Mouse (Mus musculus): ENCODE measurements at regions not wholly inside any gene's neighbourhood (a gene's known extent, or its start where the extent isn't known, plus 50 kb on each side); places are given as distances from the start of the nearest gene placed in this dataset.

DNA sequence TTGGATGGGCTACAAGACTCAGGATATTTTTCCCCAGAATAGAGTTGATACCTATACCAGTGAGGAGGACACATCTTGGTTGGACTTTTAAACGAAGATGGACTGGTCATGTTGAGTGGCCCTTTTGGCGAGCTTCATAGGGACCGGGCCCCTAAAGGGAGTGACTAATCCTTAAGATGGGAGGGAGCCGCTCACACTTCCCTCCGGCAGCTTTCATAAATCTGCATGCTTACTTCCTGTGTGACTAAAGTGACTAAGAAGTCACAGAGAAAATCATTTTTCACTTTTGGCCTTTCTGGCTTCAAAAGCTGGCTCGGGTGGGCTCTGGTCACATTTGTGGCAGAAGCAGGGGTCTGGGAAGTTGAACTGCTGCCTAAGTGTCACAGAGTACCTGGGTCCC lies 59.4 kb upstream of the Elk3 start:
- no peak overlapping the region for H3K9ac ChIP-seq (replicated peaks)
- no peaks in the 10 kb centered on the region for H3K36me3 ChIP-seq (replicated peaks; ENCODE audit: insufficient read depth, low read length)
- 43% methylated on average over 6 of the region's 6 CpGs for WGBS (ENCODE audit: insufficient replicate concordance)
- H3K4me1 ChIP-seq (ENCODE audit: insufficient read depth): peaks cover 4% of the 10 kb centered on the region; the same call in 1 of the 2 replicates
- H3K9me3 ChIP-seq (ENCODE audit: low read length): no peaks in the 10 kb centered on the region
- H3K4me3 ChIP-seq (ENCODE audit: low read depth, low read length): no peak overlapping the region
- TF ChIP-seq EP300 (IDR thresholded peaks at IDR 0.05; ENCODE audit: low read depth): no peak
- TF ChIP-seq CTCF (IDR thresholded peaks at IDR 0.05; ENCODE audit: low read depth): no peak
- H3K27me3 ChIP-seq (ENCODE audit: insufficient read depth, low read length): no peaks in the 10 kb centered on the region
- no peak overlapping the region for H3K4me2 ChIP-seq (ENCODE audit: low read depth, low read length)
- DNase-seq (no peak), ATAC-seq (no peak)
- H3K27ac ChIP-seq (ENCODE audit: low read depth): no peak overlapping the region

DNA sequence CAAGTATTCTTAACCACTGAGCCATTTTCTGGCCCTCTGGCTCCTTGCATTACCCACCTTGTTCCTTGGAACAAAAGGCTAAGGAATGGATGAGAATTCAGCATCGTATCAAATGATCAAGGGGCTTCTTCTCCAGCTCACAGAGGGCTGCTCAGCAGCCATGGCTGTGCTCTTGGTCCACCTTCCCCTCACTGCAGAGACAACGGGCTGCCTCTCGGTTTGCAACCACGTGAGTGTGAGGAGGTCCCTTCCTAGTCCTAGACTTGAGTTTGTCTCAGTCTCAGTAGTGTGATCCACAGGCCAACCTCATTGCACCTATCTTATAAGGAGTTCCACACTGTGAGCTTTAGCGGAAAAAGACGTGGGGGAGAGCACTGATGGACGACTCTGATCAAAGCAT lies 61.3 kb upstream of the Elk3 start:
- no peak for DNase-seq
- Histone ChIP-seq H3K27ac (ENCODE audit: low read depth) (no peak overlapping the region), H3K27me3 (ENCODE audit: insufficient read depth, low read length) (no peaks in the 10 kb centered on the region), H3K9ac (replicated peaks) (no peak overlapping the region), H3K4me2 (ENCODE audit: low read depth, low read length) (no peak overlapping the region), H3K9me3 (ENCODE audit: low read length) (no peaks in the 10 kb centered on the region), H3K36me3 (replicated peaks; ENCODE audit: insufficient read depth, low read length) (no peaks in the 10 kb centered on the region), H3K4me3 (ENCODE audit: low read depth, low read length) (no peak overlapping the region), H3K4me1 (ENCODE audit: insufficient read depth) (peaks cover 9% of the 10 kb centered on the region; the same call in 1 of the 2 replicates)
- ATAC-seq: no peak
- WGBS (ENCODE audit: insufficient replicate concordance): 80% methylated on average over 7 of the region's 7 CpGs
- TF ChIP-seq EP300 (IDR thresholded peaks at IDR 0.05; ENCODE audit: low read depth): no peak
- no peak for TF ChIP-seq CTCF (IDR thresholded peaks at IDR 0.05; ENCODE audit: low read depth)

DNA sequence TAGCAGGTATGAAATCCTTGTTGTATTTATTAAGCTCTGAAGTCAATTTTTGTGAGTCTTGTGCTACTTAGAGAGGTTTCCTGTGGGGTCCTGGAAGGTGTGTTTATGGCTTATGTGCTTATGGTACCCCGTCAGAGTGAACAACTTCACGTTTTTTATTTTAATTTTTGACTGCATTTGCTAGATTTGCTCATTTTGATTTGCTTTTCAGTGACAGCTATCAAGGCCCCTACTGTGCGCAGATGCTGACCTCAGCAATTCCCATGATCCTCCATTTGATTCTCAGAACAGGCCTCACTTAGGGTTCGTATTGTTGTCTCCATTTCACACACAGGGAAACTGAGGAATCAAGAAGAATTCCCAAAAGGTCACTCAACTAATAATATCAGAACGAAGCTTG lies 62.3 kb upstream of the Elk3 start:
- Histone ChIP-seq H3K9me3 (ENCODE audit: low read length) (no peaks in the 10 kb centered on the region), H3K9ac (replicated peaks) (no peak overlapping the region), H3K4me2 (ENCODE audit: low read depth, low read length) (no peak overlapping the region), H3K4me3 (ENCODE audit: low read depth, low read length) (no peak overlapping the region), H3K27me3 (ENCODE audit: insufficient read depth, low read length) (no peaks in the 10 kb centered on the region), H3K27ac (ENCODE audit: low read depth) (no peak overlapping the region), H3K36me3 (replicated peaks; ENCODE audit: insufficient read depth, low read length) (no peaks in the 10 kb centered on the region), H3K4me1 (ENCODE audit: insufficient read depth) (peaks cover 9% of the 10 kb centered on the region; the same call in 1 of the 2 replicates)
- WGBS (ENCODE audit: insufficient replicate concordance): 78% methylated on average over 5 of the region's 5 CpGs
- DNase-seq (no peak), ATAC-seq (no peak)
- TF ChIP-seq CTCF (IDR thresholded peaks at IDR 0.05; ENCODE audit: low read depth) (no peak), EP300 (IDR thresholded peaks at IDR 0.05; ENCODE audit: low read depth) (no peak)

DNA sequence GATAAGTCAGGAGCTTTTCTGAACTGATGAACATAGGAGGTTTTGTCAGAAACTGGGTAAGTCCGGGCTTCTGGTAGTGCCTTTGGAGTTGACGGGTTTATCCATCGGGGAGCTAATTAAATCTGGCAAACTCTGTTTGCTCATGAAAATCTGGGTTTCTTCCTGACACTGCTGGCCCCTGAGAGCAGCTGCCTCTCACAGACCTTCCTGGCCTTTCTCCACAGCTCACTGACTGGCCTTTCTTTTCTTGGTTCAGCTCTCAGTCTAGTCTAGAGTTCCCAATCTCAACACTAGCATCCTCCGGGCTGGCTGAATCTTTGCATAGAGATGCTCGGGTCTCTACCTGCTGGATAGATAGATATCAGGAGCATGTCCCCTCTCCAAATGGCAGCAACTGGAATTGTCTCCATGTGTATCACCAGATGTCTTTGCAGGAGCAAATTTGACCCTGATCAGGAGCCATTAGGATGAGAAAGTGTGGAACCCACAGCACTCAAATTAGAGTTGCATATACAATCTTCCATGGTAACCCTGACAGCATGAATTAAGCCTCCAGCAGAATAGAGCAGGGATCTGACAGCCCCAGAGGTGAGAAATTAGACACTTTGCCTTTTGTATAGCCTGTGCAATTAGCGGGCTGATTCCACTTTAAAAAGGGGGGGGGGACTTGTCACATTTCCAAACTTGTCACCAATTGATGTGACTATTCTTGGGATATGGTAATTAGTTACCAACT lies 63.2 kb upstream of the Elk3 start:
- peaks cover 9% of the 10 kb centered on the region; the same call in 1 of the 2 replicates for H3K4me1 ChIP-seq (ENCODE audit: insufficient read depth)
- DNase-seq: no peak
- no peak overlapping the region for H3K4me3 ChIP-seq (ENCODE audit: low read depth, low read length)
- no peaks in the 10 kb centered on the region for H3K9me3 ChIP-seq (ENCODE audit: low read length)
- H3K9ac ChIP-seq (replicated peaks): no peak overlapping the region
- no peak overlapping the region for H3K4me2 ChIP-seq (ENCODE audit: low read depth, low read length)
- H3K27me3 ChIP-seq (ENCODE audit: insufficient read depth, low read length): no peaks in the 10 kb centered on the region
- no peak overlapping the region for H3K27ac ChIP-seq (ENCODE audit: low read depth)
- 76% methylated on average over 6 of the region's 6 CpGs for WGBS (ENCODE audit: insufficient replicate concordance)
- no peaks in the 10 kb centered on the region for H3K36me3 ChIP-seq (replicated peaks; ENCODE audit: insufficient read depth, low read length)
- no peak for TF ChIP-seq CTCF (IDR thresholded peaks at IDR 0.05; ENCODE audit: low read depth)
- no peak for TF ChIP-seq EP300 (IDR thresholded peaks at IDR 0.05; ENCODE audit: low read depth)
- ATAC-seq: no peak

DNA sequence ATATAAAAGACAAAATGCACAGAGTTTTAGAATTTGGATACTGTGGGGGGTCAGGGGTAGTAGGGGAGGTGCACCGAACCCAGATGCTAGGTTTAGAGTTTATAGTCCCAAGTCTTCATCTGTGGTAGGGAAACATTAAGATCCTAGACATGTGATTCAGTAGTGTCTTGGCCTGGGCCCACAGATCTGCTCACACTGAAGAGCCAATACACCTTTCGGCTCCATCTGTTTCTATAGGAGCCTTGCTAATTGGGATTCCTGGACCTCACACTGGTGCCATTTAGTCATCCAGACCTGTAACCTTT lies 63.7 kb upstream of the Elk3 start:
- H3K27me3 ChIP-seq (ENCODE audit: insufficient read depth, low read length): no peaks in the 10 kb centered on the region
- no peak for TF ChIP-seq EP300 (IDR thresholded peaks at IDR 0.05; ENCODE audit: low read depth)
- TF ChIP-seq CTCF (IDR thresholded peaks at IDR 0.05; ENCODE audit: low read depth): no peak
- peaks cover 9% of the 10 kb centered on the region; the same call in 1 of the 2 replicates for H3K4me1 ChIP-seq (ENCODE audit: insufficient read depth)
- DNase-seq (no peak), ATAC-seq (no peak)
- no peak overlapping the region for H3K4me3 ChIP-seq (ENCODE audit: low read depth, low read length)
- no peak overlapping the region for H3K9ac ChIP-seq (replicated peaks)
- WGBS (ENCODE audit: insufficient replicate concordance): 82% methylated on average over 2 of the region's 2 CpGs
- no peak overlapping the region for H3K27ac ChIP-seq (ENCODE audit: low read depth)
- no peak overlapping the region for H3K4me2 ChIP-seq (ENCODE audit: low read depth, low read length)
- H3K9me3 ChIP-seq (ENCODE audit: low read length): no peaks in the 10 kb centered on the region
- no peaks in the 10 kb centered on the region for H3K36me3 ChIP-seq (replicated peaks; ENCODE audit: insufficient read depth, low read length)

DNA sequence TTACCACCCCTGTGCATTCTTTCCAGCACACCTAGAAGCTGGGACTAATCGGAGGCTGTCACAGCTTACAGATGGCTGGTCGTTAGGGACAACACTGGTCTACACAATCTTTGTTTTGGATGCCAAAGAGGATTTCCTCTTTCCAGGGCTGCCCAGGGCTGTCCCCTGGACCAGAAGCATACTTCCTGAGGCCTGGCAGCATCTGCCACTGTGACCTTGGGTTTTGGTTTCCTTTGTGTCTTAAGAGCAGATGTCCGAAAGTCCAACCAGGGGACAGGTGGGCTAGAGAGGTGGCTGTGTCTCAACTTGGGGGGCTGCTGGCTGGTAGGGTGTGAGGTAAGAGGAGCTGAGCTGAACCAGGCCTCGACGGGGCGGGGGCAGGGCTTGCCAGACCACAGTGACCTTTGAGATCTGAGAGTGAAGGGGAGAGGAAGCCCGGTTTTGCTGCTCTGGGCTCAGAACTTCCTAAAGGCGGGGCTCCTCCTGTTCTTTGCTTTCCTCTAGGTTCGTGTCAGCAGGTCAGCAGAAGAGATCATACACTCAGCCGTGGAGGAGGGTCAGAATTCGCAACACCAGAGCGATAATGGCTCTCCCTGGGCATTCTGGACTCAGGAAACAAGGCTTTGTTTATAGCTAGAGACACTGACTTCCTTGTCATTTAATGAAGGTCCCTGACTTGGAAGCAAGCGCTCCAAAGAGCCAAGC lies 64.2 kb upstream of the Elk3 start:
- 22% methylated on average over 13 of the region's 13 CpGs for WGBS (ENCODE audit: insufficient replicate concordance)
- no peak overlapping the region for H3K4me2 ChIP-seq (ENCODE audit: low read depth, low read length)
- H3K27ac ChIP-seq (ENCODE audit: low read depth): peak overlapping the region; percentile 51; the same call in 1 of the 2 replicates
- TF ChIP-seq EP300 (IDR thresholded peaks at IDR 0.05; ENCODE audit: low read depth) (no peak), CTCF (IDR thresholded peaks at IDR 0.05; ENCODE audit: low read depth) (no peak)
- DNase-seq (peak; percentile 27), ATAC-seq (peak; percentile 62)
- H3K36me3 ChIP-seq (replicated peaks; ENCODE audit: insufficient read depth, low read length): no peaks in the 10 kb centered on the region
- no peak overlapping the region for H3K9ac ChIP-seq (replicated peaks)
- H3K27me3 ChIP-seq (ENCODE audit: insufficient read depth, low read length): no peaks in the 10 kb centered on the region
- no peak overlapping the region for H3K4me3 ChIP-seq (ENCODE audit: low read depth, low read length)
- peaks cover 9% of the 10 kb centered on the region; the same call in 1 of the 2 replicates for H3K4me1 ChIP-seq (ENCODE audit: insufficient read depth)
- no peaks in the 10 kb centered on the region for H3K9me3 ChIP-seq (ENCODE audit: low read length)
